Comparison of ENCODE assay signal across 7 mouse cellular contexts in genomic region chrX:94636911-94637310, GRCm38 (mm10). TPM values are rescaled to one million over a fixed set of nuclear protein-coding genes. Genes with fewer than 3 reads are reported as not detected.
DNase-seq lines count a peak whose midpoint lies in the region; ATAC-seq and TF ChIP-seq lines count a peak whose summit lies in the region.

No protein-coding gene starts in this region.

- H3K4me3 ChIP-seq in lung, embryonic 15.5 days: peak overlapping the region; percentile 54
- no peak overlapping the region for H3K4me3 ChIP-seq in lung, postnatal 0 days (ENCODE audit: low read depth, low read length)
- H3K4me3 ChIP-seq in forebrain, embryonic 15.5 days: peak overlapping the region; percentile 63
- H3K4me3 ChIP-seq in liver, embryonic 15.5 days (replicated peaks): peak overlapping the region; percentile 53; the same call in 1 of the 2 replicates
- peak overlapping the region; percentile 52 for H3K4me3 ChIP-seq in stomach, postnatal 0 days (ENCODE audit: low read depth, low read length)

- no peaks in the 10 kb centered on the region for H3K9me3 ChIP-seq in lung, embryonic 15.5 days
- H3K9me3 ChIP-seq in lung, postnatal 0 days (ENCODE audit: low read length): no peaks in the 10 kb centered on the region
- no peaks in the 10 kb centered on the region for H3K9me3 ChIP-seq in forebrain, embryonic 15.5 days
- no peaks in the 10 kb centered on the region for H3K9me3 ChIP-seq in liver, embryonic 15.5 days (replicated peaks)
- H3K9me3 ChIP-seq in stomach, postnatal 0 days (ENCODE audit: control insufficient read depth, low read length): no peaks in the 10 kb centered on the region

- 72% methylated on average over 8 of the region's 8 CpGs for WGBS in lung, embryonic 15.5 days
- WGBS in lung, postnatal 0 days: 64% methylated on average over 8 of the region's 8 CpGs
- WGBS in forebrain, embryonic 15.5 days: 54% methylated on average over 8 of the region's 8 CpGs
- 41% methylated on average over 8 of the region's 8 CpGs for WGBS in liver, embryonic 15.5 days (ENCODE audit: insufficient replicate concordance)
- 69% methylated on average over 8 of the region's 8 CpGs for WGBS in stomach, postnatal 0 days

- peaks cover 24% of the 10 kb centered on the region for H3K27me3 ChIP-seq in lung, embryonic 15.5 days
- H3K27me3 ChIP-seq in lung, postnatal 0 days (replicated peaks; ENCODE audit: insufficient read depth, low read length): no peaks in the 10 kb centered on the region; the same call in 1 of the 2 replicates
- no peaks in the 10 kb centered on the region; the same call in 1 of the 2 replicates for H3K27me3 ChIP-seq in forebrain, embryonic 15.5 days
- H3K27me3 ChIP-seq in liver, embryonic 15.5 days: peaks cover 47% of the 10 kb centered on the region
- H3K27me3 ChIP-seq in stomach, postnatal 0 days (ENCODE audit: control insufficient read depth, insufficient read depth, low read length): no peaks in the 10 kb centered on the region

- H3K9ac ChIP-seq in lung, embryonic 15.5 days: no peak overlapping the region
- H3K9ac ChIP-seq in lung, postnatal 0 days (replicated peaks; ENCODE audit: low read depth): no peak overlapping the region
- peak overlapping the region; percentile 68; the same call in 1 of the 2 replicates for H3K9ac ChIP-seq in forebrain, embryonic 15.5 days (replicated peaks)
- no peak overlapping the region for H3K9ac ChIP-seq in liver, embryonic 15.5 days
- H3K9ac ChIP-seq in stomach, postnatal 0 days (ENCODE audit: low read length): no peak overlapping the region

- no peak for ATAC-seq in lung, embryonic 15.5 days (ENCODE audit: borderline replicate concordance, extremely low read depth, low FRiP score, low TSS enrichment)
- ATAC-seq in lung, postnatal 0 days: no peak
- ATAC-seq in forebrain, embryonic 15.5 days (replicated peaks): no peak
- no peak for ATAC-seq in liver, embryonic 15.5 days (ENCODE audit: insufficient read depth)
- ATAC-seq in stomach, postnatal 0 days (ENCODE audit: low FRiP score, low TSS enrichment): no peak

- H3K36me3 ChIP-seq in lung, embryonic 15.5 days: no peaks in the 10 kb centered on the region
- no peaks in the 10 kb centered on the region for H3K36me3 ChIP-seq in lung, postnatal 0 days (ENCODE audit: insufficient read depth, low read length)
- H3K36me3 ChIP-seq in forebrain, embryonic 15.5 days: no peaks in the 10 kb centered on the region
- H3K36me3 ChIP-seq in liver, embryonic 15.5 days (replicated peaks): no peaks in the 10 kb centered on the region
- no peaks in the 10 kb centered on the region for H3K36me3 ChIP-seq in stomach, postnatal 0 days (ENCODE audit: control insufficient read depth, insufficient read depth, low read length)

- DNase-seq in lung, postnatal 0 days (ENCODE audit: low spot score): no peak
- no peak for DNase-seq in stomach, postnatal 0 days (ENCODE audit: low spot score)
- DNase-seq in left cerebral cortex, postnatal 25 days (ENCODE audit: low spot score in 2 of 2): no peak
- DNase-seq in cerebellum, adult 11 months: no peak

- peak overlapping the region; percentile 72 for H3K4me2 ChIP-seq in lung, embryonic 15.5 days
- H3K4me2 ChIP-seq in lung, postnatal 0 days (replicated peaks; ENCODE audit: low read depth, low read length): no peak overlapping the region
- H3K4me2 ChIP-seq in forebrain, embryonic 15.5 days (replicated peaks): peak overlapping the region; percentile 45
- H3K4me2 ChIP-seq in liver, embryonic 15.5 days: peak overlapping the region; percentile 60; the same call in 1 of the 2 replicates
- peak overlapping the region; percentile 62; the same call in 1 of the 2 replicates for H3K4me2 ChIP-seq in stomach, postnatal 0 days (replicated peaks; ENCODE audit: low read depth)

- no peak for TF ChIP-seq CTCF in lung, postnatal 0 days (IDR thresholded peaks at IDR 0.05)
- TF ChIP-seq CTCF in stomach, postnatal 0 days (IDR thresholded peaks at IDR 0.05; ENCODE audit: low read depth): no peak

- intact Hi-C loops in left cerebral cortex, postnatal 25 days (cut with DNase I): loop anchor here (5.0 kb wide), 2 partner anchors 95 to 205 kb away; partner anchors contain the start of gene Maged1

- H3K27ac ChIP-seq in lung, embryonic 15.5 days: no peak overlapping the region
- H3K27ac ChIP-seq in lung, postnatal 0 days (ENCODE audit: low read length): no peak overlapping the region
- H3K27ac ChIP-seq in forebrain, embryonic 15.5 days (replicated peaks): no peak overlapping the region
- H3K27ac ChIP-seq in liver, embryonic 15.5 days (replicated peaks): no peak overlapping the region
- no peak overlapping the region for H3K27ac ChIP-seq in stomach, postnatal 0 days (replicated peaks)

- H3K4me1 ChIP-seq in lung, embryonic 15.5 days: no peaks in the 10 kb centered on the region
- H3K4me1 ChIP-seq in lung, postnatal 0 days (ENCODE audit: insufficient read depth, low read depth, low read length): no peaks in the 10 kb centered on the region
- peaks cover 8% of the 10 kb centered on the region; the same call in 1 of the 2 replicates for H3K4me1 ChIP-seq in forebrain, embryonic 15.5 days
- H3K4me1 ChIP-seq in liver, embryonic 15.5 days (replicated peaks): no peaks in the 10 kb centered on the region
- no peaks in the 10 kb centered on the region for H3K4me1 ChIP-seq in stomach, postnatal 0 days (replicated peaks; ENCODE audit: control insufficient read depth, insufficient read depth)

- TF ChIP-seq EP300 in lung, postnatal 0 days (IDR thresholded peaks at IDR 0.05): no peak
- no peak for TF ChIP-seq EP300 in stomach, postnatal 0 days (optimal IDR thresholded peaks at IDR 0.05)

RNA-seq across cellular contexts. Expression of gene Gspt2, which starts 1.0 kb away (rescaled TPM):
- 2.8 and 3.1 TPM in 2 replicates for polyA plus RNA-seq in lung, embryonic 15.5 days (2015; fragmentation: Nextera tagmentation; extraction: Ambion mirVana)
- 1.0 and 1.1 TPM in 2 replicates for polyA plus RNA-seq in lung, postnatal 0 days (2015; fragmentation: Nextera tagmentation; extraction: Ambion mirVana)
- polyA plus RNA-seq in forebrain, embryonic 15.5 days (2015; fragmentation: Nextera tagmentation; extraction: Ambion mirVana): 12.0 and 13.7 TPM in 2 replicates
- 0.64 and 0.83 TPM in 2 replicates for polyA plus RNA-seq in liver, embryonic 15.5 days (2015; fragmentation: Nextera tagmentation; extraction: Ambion mirVana)
- 2.0 and 2.3 TPM in 2 replicates for polyA plus RNA-seq in stomach, postnatal 0 days (2015; fragmentation: Nextera tagmentation; extraction: Ambion mirVana)
- total RNA-seq in left cerebral cortex, postnatal 25 days (2021): 10 to 100 TPM; 33.7 to 35.7 TPM
